Mouse (Mus musculus) liver, postnatal 0 days (tissue): Measurements from ENCODE around the gene Rps6kc1. TPM values are rescaled to one million over a fixed set of nuclear protein-coding genes. Genes with fewer than 3 reads are reported as not detected.

ENCODE experiments used
- ATAC-seq: fragments of 200-750 bp; cut with Nextera tagmentation; 2 replicates; pipeline ENCODE4 v1.8.0; 2017; ENCODE audit warnings: mild to moderate bottlenecking, moderate library complexity
- DNase-seq: peaks from one replicate; pipeline ENCODE4 v3.0.0-alpha.2; 2016
- H3K27ac ChIP-seq: fragments of 300-500 bp; sonication (generic); 2 replicates; pipeline ENCODE4 v1.5.1; 2014; ENCODE audit warnings: antibody characterized with exemption, moderate library complexity, mild to moderate bottlenecking, low read depth
- H3K27me3 ChIP-seq: fragments of 300-500 bp; sonication (generic); 2 replicates; pipeline ENCODE4 v1.6.1; 2014; ENCODE audit warnings: low read length, control low read depth, mixed read lengths; ENCODE audit not compliant: insufficient read depth
- H3K36me3 ChIP-seq: fragments of 300-500 bp; sonication (generic); replicated peaks from 2 replicates; pipeline ENCODE4 v1.6.1; 2014; ENCODE audit warnings: mild to moderate bottlenecking, control low read depth, low read length, moderate library complexity, mixed read lengths; ENCODE audit not compliant: insufficient read depth
- H3K4me1 ChIP-seq: fragments of 300-500 bp; sonication (generic); 2 replicates; pipeline ENCODE4 v1.6.1; 2014; ENCODE audit warnings: antibody characterized with exemption, mild to moderate bottlenecking, control low read depth; ENCODE audit not compliant: insufficient read depth
- H3K4me2 ChIP-seq: fragments of 300-500 bp; sonication (generic); 2 replicates; pipeline ENCODE4 v1.6.1; 2014; ENCODE audit warnings: low read depth, mild to moderate bottlenecking, low read length, moderate library complexity, mixed read lengths
- H3K4me3 ChIP-seq: fragments of 300-500 bp; sonication (generic); 2 replicates; pipeline ENCODE4 v1.5.1; 2014; ENCODE audit warnings: low read depth, low read length
- H3K9ac ChIP-seq: fragments of 300-500 bp; sonication (generic); replicated peaks from 2 replicates; pipeline ENCODE4 v1.6.1; 2014; ENCODE audit warnings: mild to moderate bottlenecking, moderate library complexity
- H3K9me3 ChIP-seq: fragments of 300-500 bp; sonication (generic); 2 replicates; pipeline ENCODE4 v1.6.1; 2016; ENCODE audit warnings: mild to moderate bottlenecking, control low read depth, low read length, mixed read lengths
- CTCF ChIP-seq: sonication (generic); IDR thresholded peaks from 2 replicates; pipeline ENCODE4 v1.5.1; 2016; ENCODE audit warnings: antibody characterized with exemption, low read depth
- EP300 ChIP-seq: IDR thresholded peaks from 2 replicates; pipeline ENCODE4 v1.6.1; 2016; ENCODE audit warnings: antibody characterized with exemption, low read depth, mild to moderate bottlenecking
- WGBS: fragments of 180-500 bp; shearing (Covaris S2); extraction: QIAGEN DNeasy Blood & Tissue Kit; methylation state at CpG from one replicate; pipeline ENCODE4 v1.1.7; 2014; ENCODE audit not compliant: insufficient replicate concordance; 5-methylcytosine and 5-hydroxymethylcytosine counted together
- polyA plus RNA-seq: library from polyadenylated mRNA; unstranded; fragments of >200 nt; fragmentation: Nextera tagmentation; extraction: Ambion mirVana; gene quantifications from 2 replicates; pipeline ENCODE4 v1.2.1, GENCODE M21; 2015

The Rps6kc1 gene
- polyA plus RNA-seq, 1 experiment from 2014 or later = 3.9 TPM

DNA sequence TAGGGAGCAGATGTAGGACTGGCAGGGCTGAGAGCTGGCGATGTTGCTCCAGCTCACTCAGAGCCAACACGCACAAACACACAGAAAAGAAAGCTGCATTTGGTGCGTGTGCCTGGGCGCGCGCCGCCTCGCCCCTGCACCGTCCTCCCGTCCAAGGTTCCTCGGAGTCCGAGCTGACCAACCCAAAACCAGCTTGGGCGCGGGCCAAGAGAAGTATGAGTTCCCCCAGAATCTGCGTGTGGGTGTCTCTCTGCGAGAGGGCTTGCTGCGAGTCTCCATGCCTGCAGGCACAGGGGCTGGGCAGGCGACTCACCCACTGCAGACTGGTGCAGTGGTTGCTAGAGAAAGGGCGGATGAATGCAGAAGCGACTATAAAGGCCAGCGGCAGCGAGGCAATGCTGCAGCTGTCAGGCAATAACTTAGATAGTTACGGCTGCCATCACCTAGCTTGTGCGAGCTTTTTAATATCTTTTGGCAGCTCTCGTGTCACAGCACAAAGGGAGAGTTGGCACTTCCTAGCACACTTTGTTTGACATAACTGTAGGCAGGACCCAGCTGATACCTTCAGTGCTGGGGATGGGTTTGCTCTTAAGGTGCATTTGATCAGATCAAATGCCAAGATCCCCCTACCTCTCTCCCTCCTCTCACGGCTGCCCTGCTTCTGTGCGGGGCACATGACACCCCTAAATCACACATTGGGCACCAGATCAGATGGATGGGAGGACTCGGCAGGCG lies 220.9 kb downstream of the Rps6kc1 start:
- H3K27ac ChIP-seq = no peak overlapping the region
- 76% methylated on average over 29 of the region's 29 CpGs for WGBS
- no peaks in the 10 kb centered on the region for H3K27me3 ChIP-seq
- TF ChIP-seq CTCF (no peak), EP300 (no peak)
- ATAC-seq = no peak
- H3K4me3 ChIP-seq = no peak overlapping the region
- H3K9ac ChIP-seq = no peak overlapping the region
- H3K9me3 ChIP-seq = no peaks in the 10 kb centered on the region
- peaks cover 5% of the 10 kb centered on the region; the same call in 1 of the 2 replicates for H3K4me1 ChIP-seq
- no peak for DNase-seq
- no peak overlapping the region for H3K4me2 ChIP-seq
- no peaks in the 10 kb centered on the region for H3K36me3 ChIP-seq

DNA sequence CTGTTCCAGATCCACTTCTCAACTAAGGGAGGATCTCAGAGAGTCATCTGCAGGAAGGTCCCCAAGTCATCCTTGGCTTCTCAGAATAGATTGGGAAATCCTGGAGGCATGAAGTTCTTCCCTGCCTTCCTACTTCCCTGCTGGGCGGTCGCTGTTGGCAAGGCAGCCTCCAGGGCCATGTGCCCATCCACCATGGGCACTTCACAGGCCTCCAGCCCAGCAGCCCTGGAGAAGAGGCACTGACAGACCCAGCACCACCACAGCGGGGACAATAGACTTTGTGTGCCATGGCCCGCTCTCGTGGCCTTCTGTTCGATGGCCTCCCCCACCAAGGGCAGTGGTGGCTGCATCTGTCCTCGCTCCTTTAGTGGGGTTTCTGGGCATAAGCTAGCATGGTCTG lies 228.5 kb downstream of the Rps6kc1 start:
- DNase-seq (no peak), ATAC-seq (no peak)
- Histone ChIP-seq H3K4me1 (no peaks in the 10 kb centered on the region), H3K27ac (no peak overlapping the region), H3K4me3 (no peak overlapping the region), H3K36me3 (no peaks in the 10 kb centered on the region), H3K9me3 (no peaks in the 10 kb centered on the region), H3K9ac (no peak overlapping the region), H3K4me2 (no peak overlapping the region), H3K27me3 (no peaks in the 10 kb centered on the region)
- TF ChIP-seq CTCF (no peak), EP300 (no peak)
- WGBS = 91% methylated on average over 7 of the region's 7 CpGs

DNA sequence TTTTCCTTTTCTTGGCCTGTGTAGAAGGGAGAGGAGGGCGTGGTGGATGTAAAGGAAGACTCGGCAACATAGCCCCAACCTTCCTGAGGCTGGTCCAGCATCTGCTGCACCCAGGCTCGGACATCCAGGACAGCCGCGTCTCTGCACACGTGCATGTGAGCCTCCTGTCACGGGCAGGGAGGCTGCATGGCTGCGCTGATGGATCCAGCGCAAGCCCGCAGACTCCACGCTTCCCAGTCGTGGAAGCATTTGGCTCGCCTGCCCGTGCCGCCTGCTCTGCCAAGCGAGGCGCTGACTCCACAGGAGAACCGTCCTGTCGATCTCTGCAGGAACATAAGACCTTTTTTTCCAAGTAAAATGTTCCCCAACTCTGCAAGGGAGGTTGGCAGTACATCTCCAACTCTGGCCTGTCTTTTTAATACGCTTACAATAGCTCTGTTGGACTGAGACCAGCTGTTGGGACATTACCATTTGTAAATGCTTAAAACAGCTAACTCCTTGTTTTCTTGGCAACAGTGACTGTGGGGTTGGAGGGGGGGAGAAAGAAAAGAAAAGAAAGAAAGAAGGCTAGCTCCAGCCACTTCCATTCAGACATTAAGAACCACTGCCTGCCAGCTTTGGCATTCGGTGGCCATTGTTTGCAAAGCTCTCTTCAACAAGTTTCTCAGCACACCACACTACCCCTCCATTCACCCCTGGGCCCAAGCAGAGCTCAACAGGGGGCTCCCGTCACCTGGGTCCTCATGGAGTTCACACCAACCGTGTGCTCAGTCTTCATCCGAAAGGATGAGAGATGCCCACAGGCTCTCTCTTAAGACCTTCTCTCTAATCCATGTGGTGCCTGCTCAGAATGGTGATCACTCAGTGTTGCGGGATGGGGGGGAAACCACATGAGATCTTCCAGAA lies 229.3 kb downstream of the Rps6kc1 start:
- TF ChIP-seq EP300 = no peak
- TF ChIP-seq CTCF = no peak
- ATAC-seq = no peak
- no peak overlapping the region for H3K27ac ChIP-seq
- H3K27me3 ChIP-seq = no peaks in the 10 kb centered on the region
- WGBS = 75% methylated on average over 25 of the region's 25 CpGs
- no peaks in the 10 kb centered on the region for H3K36me3 ChIP-seq
- no peak overlapping the region for H3K4me2 ChIP-seq
- H3K4me1 ChIP-seq = no peaks in the 10 kb centered on the region
- H3K9me3 ChIP-seq = no peaks in the 10 kb centered on the region
- no peak overlapping the region for H3K9ac ChIP-seq
- H3K4me3 ChIP-seq = no peak overlapping the region
- no peak for DNase-seq

DNA sequence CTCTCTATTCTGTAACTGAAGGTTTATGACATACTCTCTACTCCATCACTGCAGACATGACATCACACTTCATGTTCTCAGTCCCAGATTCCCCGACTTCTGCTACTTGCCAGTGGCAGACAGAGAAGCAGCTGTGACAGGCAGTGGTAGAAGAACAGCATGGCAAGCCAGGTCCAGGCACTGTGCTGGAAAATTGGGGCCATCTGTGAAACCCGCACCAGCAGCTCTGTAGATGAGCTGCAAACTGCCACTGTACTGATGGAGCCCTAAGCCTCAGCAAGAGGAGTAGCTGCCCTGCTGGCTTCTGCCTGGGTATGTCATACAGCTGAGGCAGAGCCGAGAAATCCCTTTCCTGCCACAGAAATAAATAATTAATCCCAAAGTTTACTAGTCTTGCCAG lies 236.1 kb downstream of the Rps6kc1 start:
- Histone ChIP-seq H3K27me3 (no peaks in the 10 kb centered on the region), H3K36me3 (no peaks in the 10 kb centered on the region), H3K4me2 (no peak overlapping the region), H3K4me3 (no peak overlapping the region), H3K9ac (no peak overlapping the region), H3K27ac (no peak overlapping the region), H3K4me1 (no peaks in the 10 kb centered on the region), H3K9me3 (no peaks in the 10 kb centered on the region)
- no peak for ATAC-seq
- DNase-seq = no peak
- TF ChIP-seq EP300 (no peak), CTCF (no peak)
- 61% methylated on average over 3 of the region's 3 CpGs for WGBS

DNA sequence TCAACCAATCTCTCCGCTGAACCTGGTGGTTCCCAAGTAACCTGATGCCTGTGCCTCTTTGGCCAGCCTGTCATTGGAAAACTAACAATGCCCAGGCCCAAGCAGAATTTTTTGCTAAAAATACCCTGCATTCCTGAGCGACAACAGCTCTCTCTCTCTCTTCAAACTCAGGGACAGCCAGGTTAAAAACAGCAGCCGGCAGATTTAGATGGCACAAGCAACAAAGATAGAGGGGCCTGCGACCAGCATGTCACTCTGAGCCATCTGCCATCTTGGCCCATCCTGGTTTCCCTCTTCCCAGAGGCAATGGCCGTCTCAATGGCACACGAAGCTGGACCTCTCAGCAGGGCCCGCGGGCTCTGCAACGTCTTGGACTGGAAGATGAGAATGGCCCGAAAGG lies 242.5 kb downstream of the Rps6kc1 start:
- H3K4me3 ChIP-seq = no peak overlapping the region
- H3K9ac ChIP-seq = no peak overlapping the region
- TF ChIP-seq CTCF (no peak), EP300 (no peak)
- no peaks in the 10 kb centered on the region for H3K4me1 ChIP-seq
- 78% methylated on average over 10 of the region's 10 CpGs for WGBS
- no peak overlapping the region for H3K27ac ChIP-seq
- no peak overlapping the region for H3K4me2 ChIP-seq
- no peaks in the 10 kb centered on the region for H3K27me3 ChIP-seq
- no peaks in the 10 kb centered on the region for H3K36me3 ChIP-seq
- DNase-seq = no peak
- ATAC-seq = no peak
- no peaks in the 10 kb centered on the region for H3K9me3 ChIP-seq

DNA sequence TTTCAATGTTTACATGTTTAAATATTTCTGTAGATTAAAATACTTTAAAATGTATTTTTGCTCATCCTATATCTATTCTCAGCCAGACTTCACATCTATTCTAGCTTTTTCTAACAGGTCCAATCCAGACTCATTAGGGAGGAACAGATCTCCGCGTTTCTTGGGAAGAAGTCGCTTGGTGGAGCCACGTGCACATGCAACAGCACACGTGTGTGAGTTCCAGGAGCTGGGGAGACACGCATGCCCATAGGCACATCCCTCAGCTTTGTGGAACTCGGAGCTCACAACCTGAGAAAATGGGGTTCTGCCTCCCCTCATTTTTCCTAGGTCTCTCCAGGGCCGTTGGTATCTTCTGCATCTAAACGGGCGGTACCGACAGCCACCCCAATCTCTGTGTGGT lies 243.7 kb downstream of the Rps6kc1 start:
- no peaks in the 10 kb centered on the region for H3K9me3 ChIP-seq
- no peak for DNase-seq
- no peaks in the 10 kb centered on the region for H3K4me1 ChIP-seq
- no peak overlapping the region for H3K4me2 ChIP-seq
- H3K36me3 ChIP-seq = no peaks in the 10 kb centered on the region
- TF ChIP-seq CTCF (no peak), EP300 (no peak)
- H3K27me3 ChIP-seq = no peaks in the 10 kb centered on the region
- ATAC-seq = no peak
- H3K9ac ChIP-seq = no peak overlapping the region
- H3K27ac ChIP-seq = no peak overlapping the region
- WGBS = 88% methylated on average over 11 of the region's 11 CpGs
- H3K4me3 ChIP-seq = no peak overlapping the region
